Mouse (Mus musculus) liver, embryonic 15.5 days (tissue): Measurements from ENCODE around the gene Tmem26. TPM values are rescaled to one million over a fixed set of nuclear protein-coding genes. Genes with fewer than 3 reads are reported as not detected.

Experiments
- ATAC-seq: fragments of 200-750 bp; cut with Nextera tagmentation; 2 replicates; pipeline ENCODE4 v1.8.0; 2017; ENCODE audit warnings: moderate number of reproducible peaks, mild to moderate bottlenecking, moderate library complexity; ENCODE audit not compliant: insufficient read depth
- H3K27ac ChIP-seq: fragments of 300-500 bp; sonication (generic); replicated peaks from 2 replicates; pipeline ENCODE4 v1.5.1; 2015; ENCODE audit warnings: mild to moderate bottlenecking, inconsistent platforms
- H3K27me3 ChIP-seq: fragments of 300-500 bp; sonication (generic); 2 replicates; pipeline ENCODE4 v1.6.1; 2015; ENCODE audit warnings: mild to moderate bottlenecking, inconsistent platforms
- H3K36me3 ChIP-seq: fragments of 300-500 bp; sonication (generic); replicated peaks from 2 replicates; pipeline ENCODE4 v1.6.1; 2015; ENCODE audit warnings: moderate library complexity, mild to moderate bottlenecking, inconsistent platforms
- H3K4me1 ChIP-seq: fragments of 300-500 bp; sonication (generic); replicated peaks from 2 replicates; pipeline ENCODE4 v1.6.1; 2015; ENCODE audit warnings: inconsistent platforms
- H3K4me2 ChIP-seq: fragments of 300-500 bp; sonication (generic); 2 replicates; pipeline ENCODE4 v1.6.1; 2015; ENCODE audit warnings: moderate library complexity, mild to moderate bottlenecking, inconsistent platforms
- H3K4me3 ChIP-seq: fragments of 300-500 bp; sonication (generic); replicated peaks from 2 replicates; pipeline ENCODE4 v1.5.1; 2015; ENCODE audit warnings: mild to moderate bottlenecking, inconsistent platforms
- H3K9ac ChIP-seq: fragments of 300-500 bp; sonication (generic); 2 replicates; pipeline ENCODE4 v1.6.1; 2015; ENCODE audit warnings: moderate library complexity, mild to moderate bottlenecking, inconsistent platforms
- H3K9me3 ChIP-seq: fragments of 300-500 bp; sonication (generic); replicated peaks from 2 replicates; pipeline ENCODE4 v1.6.1; 2016; ENCODE audit warnings: inconsistent platforms
- WGBS: fragments of 180-500 bp; shearing (Covaris S2); methylation state at CpG from one replicate; pipeline ENCODE4 v1.1.7; 2015; ENCODE audit warnings: mixed read lengths; ENCODE audit not compliant: insufficient replicate concordance; 5-methylcytosine and 5-hydroxymethylcytosine counted together
- polyA plus RNA-seq: library from polyadenylated mRNA; unstranded; fragments of >200 nt; fragmentation: Nextera tagmentation; extraction: Ambion mirVana; gene quantifications from 2 replicates; pipeline ENCODE4 v1.2.1, GENCODE M21; 2015

Gene Tmem26
- polyA plus RNA-seq, 1 experiment from 2014 or later: 1.6 TPM

- no peak overlapping the region for H3K27ac ChIP-seq
- ATAC-seq: no peak
- no peaks in the 10 kb centered on the region for H3K4me1 ChIP-seq
- H3K4me3 ChIP-seq: no peak overlapping the region
- no peak overlapping the region for H3K4me2 ChIP-seq
- H3K36me3 ChIP-seq: no peaks in the 10 kb centered on the region
- H3K9me3 ChIP-seq: no peaks in the 10 kb centered on the region
- WGBS: 70% methylated on average over 4 of the region's 4 CpGs
- H3K9ac ChIP-seq: no peak overlapping the region
- no peaks in the 10 kb centered on the region for H3K27me3 ChIP-seq
Measured at GRCm38 (mm10) chr10:68817281-68817680, 93.8 kb downstream of the Tmem26 start.

- Histone ChIP-seq H3K27me3 (no peaks in the 10 kb centered on the region), H3K4me3 (no peak overlapping the region), H3K4me2 (no peak overlapping the region), H3K36me3 (no peaks in the 10 kb centered on the region), H3K9me3 (no peaks in the 10 kb centered on the region), H3K9ac (no peak overlapping the region), H3K27ac (no peak overlapping the region), H3K4me1 (no peaks in the 10 kb centered on the region)
- ATAC-seq: no peak
- WGBS: 67% methylated on average over 10 of the region's 10 CpGs
Measured at GRCm38 (mm10) chr10:68818065-68818759, 94.8 kb downstream of the Tmem26 start.

DNA sequence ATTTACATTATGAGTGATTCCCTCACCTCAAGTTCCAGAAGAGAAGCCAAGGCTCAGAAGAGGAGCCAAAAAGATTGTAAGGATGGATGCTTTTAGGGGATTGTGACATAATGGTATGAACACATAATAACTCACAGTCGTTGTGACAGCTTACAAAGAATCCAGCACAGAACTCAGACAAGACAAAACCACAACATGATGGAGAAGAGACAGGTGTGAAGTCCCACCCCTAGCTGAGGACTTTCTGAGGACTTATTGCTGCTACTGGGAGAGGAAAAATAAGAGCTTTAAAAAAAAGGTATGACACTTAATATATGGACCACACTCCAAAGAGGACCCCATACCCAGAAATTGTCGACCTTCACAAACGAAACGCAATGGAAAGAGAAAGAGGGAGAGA lies 101.1 kb downstream of the Tmem26 start:
- no peak overlapping the region for H3K9ac ChIP-seq
- WGBS: 62% methylated on average over 4 of the region's 4 CpGs
- H3K9me3 ChIP-seq: no peaks in the 10 kb centered on the region
- no peaks in the 10 kb centered on the region for H3K4me1 ChIP-seq
- H3K36me3 ChIP-seq: no peaks in the 10 kb centered on the region
- ATAC-seq: no peak
- no peak overlapping the region for H3K4me2 ChIP-seq
- no peak overlapping the region for H3K4me3 ChIP-seq
- no peak overlapping the region for H3K27ac ChIP-seq
- H3K27me3 ChIP-seq: no peaks in the 10 kb centered on the region

Other genes starting within 250 kb of the Tmem26 start
- gene Cabcoco1, start 181.8 kb upstream of the Tmem26 start, polyA plus RNA-seq: 0.96 and 1.7 TPM in 2 replicates